Mouse (Mus musculus): Measurements from ENCODE around the gene Por. TPM values are rescaled to one million over a fixed set of nuclear protein-coding genes. Genes with fewer than 3 reads are reported as not detected.

Gene Por
- 98.3 and 105 TPM in 2 replicates for polyA plus RNA-seq (2012; rRNA removed)

DNA sequence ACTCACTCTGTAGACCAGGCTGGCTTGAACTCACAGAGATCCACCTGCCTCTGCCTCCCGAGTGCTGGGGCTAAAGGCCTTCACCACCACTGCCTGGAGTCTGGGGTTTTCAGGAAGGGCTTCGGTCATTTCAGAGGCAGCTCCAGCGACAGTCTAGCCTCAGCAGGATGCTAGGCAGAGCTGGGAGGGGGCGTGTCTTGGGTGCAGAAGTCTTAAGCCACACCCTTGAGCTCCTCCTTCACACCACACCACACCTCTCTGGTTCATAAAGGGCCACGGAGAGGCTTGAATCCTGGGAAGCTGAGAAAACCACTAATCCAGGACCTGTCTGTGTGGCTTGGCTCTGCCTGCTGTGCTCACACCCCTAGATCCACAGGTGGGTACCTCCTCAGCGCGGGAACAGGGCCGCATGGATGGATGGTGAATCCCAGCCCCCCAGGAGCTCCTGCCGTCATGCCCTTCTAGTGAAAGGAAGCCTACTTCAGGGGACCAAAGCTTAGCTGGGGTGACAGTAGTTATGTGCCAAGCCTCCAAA, at the start of gene Por:
Por (plus strand) TSS at position 293 of the 535 bp plus-strand sequence.

DNA sequence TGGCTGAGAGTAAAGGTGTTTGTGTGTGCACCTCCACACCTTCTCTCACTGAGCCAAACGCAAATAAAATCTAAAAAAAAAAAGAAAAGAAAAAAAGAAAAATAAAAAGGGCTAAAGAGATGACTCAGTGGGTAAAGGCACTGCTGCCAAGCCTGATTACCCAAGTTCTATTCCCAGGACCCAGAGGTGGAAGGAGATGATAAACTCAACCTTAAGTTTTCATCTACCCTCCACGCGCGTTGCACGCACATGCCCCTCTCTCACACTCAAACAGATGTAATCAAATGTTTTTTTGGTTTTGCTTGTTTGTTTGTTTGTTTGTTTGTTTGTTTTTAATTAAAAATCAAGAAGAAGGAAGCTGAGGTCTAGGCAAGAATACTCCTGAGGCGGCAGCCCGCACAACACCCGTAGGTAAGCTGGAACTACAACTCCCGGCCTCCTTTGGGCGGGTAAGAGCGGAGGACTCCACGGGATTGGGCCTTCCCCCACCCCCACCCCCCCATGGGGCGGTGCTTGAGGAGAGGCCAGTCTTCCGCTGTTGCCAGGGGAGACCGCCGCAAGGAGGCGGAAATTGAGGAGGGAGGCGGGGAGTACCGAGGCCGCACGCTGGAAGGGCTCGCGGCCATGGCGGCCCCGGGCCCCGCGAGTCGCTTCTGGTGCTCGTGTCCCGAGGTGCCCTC, 37.6 kb upstream of the Por start, which contains the start of gene Rhbdd2:
Rhbdd2 (plus strand) TSS at position 502 of the 680 bp plus-strand sequence.

DNA sequence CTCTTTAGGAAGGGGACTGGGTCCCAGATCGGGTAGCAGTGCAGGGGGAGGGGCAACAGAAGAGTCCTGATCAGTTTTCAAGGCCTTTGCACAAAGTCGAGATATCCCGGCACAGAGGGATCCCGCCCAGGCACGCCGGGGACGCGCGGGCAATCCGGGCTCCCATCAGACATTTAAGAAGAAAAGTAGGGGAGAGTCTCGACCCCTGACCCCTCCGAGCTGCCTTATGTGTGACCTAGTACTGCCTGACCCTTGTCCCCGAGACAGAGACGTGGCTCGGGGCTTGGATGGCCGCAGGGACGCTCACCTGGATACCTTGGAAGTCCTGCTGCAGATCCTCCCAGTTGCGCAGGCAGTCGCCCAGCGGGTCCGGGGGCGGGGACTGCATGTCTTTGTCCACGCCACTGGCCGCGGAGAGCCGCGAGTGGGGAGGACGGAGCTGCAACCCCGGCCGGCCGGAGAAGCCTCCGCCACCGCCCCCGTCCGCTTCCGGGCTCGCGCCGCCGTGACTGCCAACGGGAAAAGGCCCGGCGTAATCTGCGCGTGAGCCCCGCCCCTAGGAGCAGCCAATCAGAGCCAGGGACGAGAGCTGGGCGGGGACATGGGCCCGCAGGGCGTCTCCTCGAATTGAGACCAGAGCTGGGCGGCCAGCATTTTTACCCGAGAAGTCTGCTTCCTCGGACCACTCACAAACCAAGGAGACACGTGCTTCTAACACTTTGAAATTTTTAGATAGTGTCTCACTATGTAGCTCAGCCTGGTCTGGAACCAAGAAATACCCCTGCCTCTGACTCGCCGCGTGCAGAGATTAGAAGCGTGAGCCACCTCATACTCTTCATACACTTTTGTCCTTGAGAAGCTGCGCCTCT, 74.1 kb downstream of the Por start, which contains the start of gene Tmem120a:
Tmem120a (minus strand) TSS at position 708 of the 869 bp plus-strand sequence.

DNA sequence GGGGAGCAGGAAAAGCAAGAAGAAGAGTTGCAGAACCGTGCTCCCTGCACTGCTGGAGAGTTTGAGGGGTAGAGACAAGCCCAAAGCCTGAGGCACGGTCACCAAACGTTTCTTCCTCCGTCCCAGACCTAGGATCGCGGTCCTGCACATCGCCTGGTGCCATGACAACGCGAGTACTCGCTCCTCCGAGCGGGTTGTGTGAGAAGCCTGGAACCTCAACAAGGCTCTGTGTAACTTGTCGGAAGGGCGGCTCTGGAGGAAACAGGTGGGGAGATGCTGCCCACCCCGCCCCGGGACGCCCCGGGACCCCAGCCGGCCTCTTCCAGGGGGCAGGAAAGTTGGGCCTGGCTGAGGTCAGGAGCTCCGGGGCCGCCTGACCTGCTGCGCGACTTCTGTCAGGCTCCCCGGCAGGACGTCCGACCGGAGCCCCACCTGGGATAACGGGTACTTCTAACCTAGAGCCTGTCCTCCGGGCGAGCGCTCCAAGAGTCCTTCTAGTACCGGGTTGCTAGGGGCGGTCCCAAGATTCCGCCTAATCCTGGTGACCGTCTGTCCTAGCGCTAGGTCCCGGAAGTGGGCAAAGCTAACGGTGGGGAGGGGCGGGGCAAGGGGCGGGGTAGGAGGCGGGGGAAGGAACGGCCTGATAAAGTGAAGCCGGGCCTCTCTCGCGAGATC, 108.1 kb downstream of the Por start, which contains the start of gene Styxl1:
Styxl1 (minus strand) TSS at position 590 of the 675 bp plus-strand sequence.

DNA sequence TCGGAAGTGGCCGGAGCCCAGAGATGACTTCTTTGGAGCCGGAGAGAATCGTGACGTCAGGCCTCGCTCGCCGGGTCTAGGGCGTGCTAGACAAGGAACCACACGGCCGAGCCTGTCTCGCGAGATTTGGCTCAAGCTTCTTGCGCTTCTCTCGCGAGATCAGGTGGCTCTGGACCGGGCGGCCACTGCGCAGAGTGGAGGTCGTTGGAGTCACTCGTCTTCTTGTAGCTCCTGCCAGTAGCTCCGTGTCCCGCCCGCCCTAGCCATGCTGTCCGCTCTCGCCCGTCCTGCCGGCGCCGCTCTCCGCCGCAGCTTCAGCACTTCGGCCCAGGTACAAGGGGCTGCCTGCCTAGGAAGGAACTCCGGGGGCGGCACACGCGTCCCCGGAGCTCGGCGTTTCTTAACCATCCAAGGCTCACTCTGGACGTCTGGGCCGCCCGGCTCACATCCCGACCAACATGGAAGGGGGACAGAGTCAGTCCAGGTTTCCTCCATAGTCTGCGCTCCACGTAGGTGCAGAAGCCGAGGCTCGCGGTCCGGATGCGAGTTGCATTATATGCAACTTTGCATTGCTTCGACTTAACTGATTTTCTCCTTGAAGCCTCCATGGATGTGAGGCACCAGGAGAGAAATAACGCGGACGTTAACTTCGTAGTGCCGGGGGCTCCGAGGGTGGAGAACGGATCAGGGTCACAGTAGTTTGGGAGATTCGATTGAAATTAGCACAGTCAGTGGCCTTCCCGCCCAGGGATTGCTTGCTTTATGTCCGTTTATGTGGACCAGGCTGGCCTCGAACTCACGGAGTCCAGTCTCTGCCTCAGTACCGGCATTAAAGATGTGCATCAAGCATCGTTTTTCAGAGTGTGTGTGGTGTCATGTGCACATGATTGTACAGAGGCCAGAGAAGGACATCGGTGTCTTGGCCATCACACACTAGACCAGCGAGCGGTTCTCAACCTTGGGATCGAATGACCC, 108.9 kb downstream of the Por start, which contains the start of gene Mdh2:
Mdh2 (plus strand) TSS at position 10 of the 975 bp plus-strand sequence.

Other genes starting within 250 kb of the Por start
- 37.4 and 50.7 TPM in 2 replicates for gene Hip1, start 124.9 kb upstream of the Por start, polyA plus RNA-seq (2012; rRNA removed)
- gene Ccl26, start 106.5 kb upstream of the Por start, polyA plus RNA-seq (2012; rRNA removed) = not detected in 2 replicates
- 1.1 and 1.9 TPM in 2 replicates for gene Ccl24, start 97.0 kb upstream of the Por start, polyA plus RNA-seq (2012; rRNA removed)
- gene Rhbdd2, start 37.4 kb upstream of the Por start, polyA plus RNA-seq (2012; rRNA removed) = 31.3 and 43.9 TPM in 2 replicates
- gene Tmem120a, start 74.4 kb downstream of the Por start, polyA plus RNA-seq (2012; rRNA removed) = 17.2 and 21.9 TPM in 2 replicates
- 0.09 TPM in 1 of 2 replicates, not detected in the other for gene Styxl1, start 108.4 kb downstream of the Por start, polyA plus RNA-seq (2012; rRNA removed)
- gene Mdh2, start 108.4 kb downstream of the Por start, polyA plus RNA-seq (2012; rRNA removed) = 368 and 514 TPM in 2 replicates
- gene Srrm3, start 136.9 kb downstream of the Por start, polyA plus RNA-seq (2012; rRNA removed) = 25.2 and 42.1 TPM in 2 replicates
- 17.4 and 33.9 TPM in 2 replicates for gene Hspb1, start 217.9 kb downstream of the Por start, polyA plus RNA-seq (2012; rRNA removed)

Data from central nervous system, embryonic 11.5 days (tissue).